Mouse (Mus musculus) forebrain, embryonic 14.5 days (tissue): ENCODE results near the gene Ntrk2. TPM values are rescaled to one million over a fixed set of nuclear protein-coding genes. Genes with fewer than 3 reads are reported as not detected.

ENCODE experiments used
- ATAC-seq: fragments of 200-750 bp; cut with Nextera tagmentation; 2 replicates; pipeline ENCODE4 v1.8.0; 2017; ENCODE audit warnings: mild to moderate bottlenecking, moderate library complexity
- DNase-seq: peaks from one replicate; pipeline ENCODE4 v3.0.0-alpha.2; 2015; ENCODE audit warnings: low spot score
- H3K27ac ChIP-seq: fragments of 300-500 bp; sonication (generic); 2 replicates; pipeline ENCODE4 v1.5.1; 2014; ENCODE audit warnings: low read depth, mild to moderate bottlenecking, control low read depth, low read length, moderate library complexity
- H3K27me3 ChIP-seq: fragments of 300-500 bp; sonication (generic); replicated peaks from 2 replicates; pipeline ENCODE4 v1.6.1; 2014; ENCODE audit warnings: low read length, control low read depth, mixed read lengths; ENCODE audit not compliant: control insufficient read depth, insufficient read depth
- H3K36me3 ChIP-seq: fragments of 300-500 bp; sonication (generic); 2 replicates; pipeline ENCODE4 v1.6.1; 2014; ENCODE audit warnings: low read length, control low read depth; ENCODE audit not compliant: control insufficient read depth, insufficient read depth
- H3K4me1 ChIP-seq: fragments of 300-500 bp; sonication (generic); 2 replicates; pipeline ENCODE4 v1.6.1; 2014; ENCODE audit warnings: antibody characterized with exemption, low read length, control low read depth; ENCODE audit not compliant: control insufficient read depth, insufficient read depth
- H3K4me2 ChIP-seq: fragments of 300-500 bp; sonication (generic); 2 replicates; pipeline ENCODE4 v1.6.1; 2014; ENCODE audit warnings: mild to moderate bottlenecking, control low read depth, low read length
- H3K4me3 ChIP-seq: fragments of 300-500 bp; sonication (generic); 2 replicates; pipeline ENCODE4 v1.5.1; 2014; ENCODE audit warnings: low read depth, low read length, control low read depth
- H3K9ac ChIP-seq: fragments of 300-500 bp; sonication (generic); 2 replicates; pipeline ENCODE4 v1.6.1; 2014; ENCODE audit warnings: mild to moderate bottlenecking, low read length, control low read depth, moderate library complexity
- H3K9me3 ChIP-seq: fragments of 300-500 bp; sonication (generic); replicated peaks from 2 replicates; pipeline ENCODE4 v1.6.1; 2016; ENCODE audit warnings: low read length, control low read depth, mixed read lengths; ENCODE audit not compliant: control insufficient read depth
- WGBS: fragments of 180-500 bp; shearing (Covaris S2); extraction: QIAGEN DNeasy Blood & Tissue Kit; methylation state at CpG from one replicate; pipeline ENCODE4 v1.1.7; 2014; 5-methylcytosine and 5-hydroxymethylcytosine counted together
- polyA plus RNA-seq: library from polyadenylated mRNA; unstranded; fragments of >200 nt; fragmentation: Nextera tagmentation; extraction: Ambion mirVana; gene quantifications from 2 replicates; pipeline ENCODE4 v1.2.1, GENCODE M21; 2014

The Ntrk2 gene
- polyA plus RNA-seq, 1 experiment from 2014 or later: 49.9 TPM

DNA sequence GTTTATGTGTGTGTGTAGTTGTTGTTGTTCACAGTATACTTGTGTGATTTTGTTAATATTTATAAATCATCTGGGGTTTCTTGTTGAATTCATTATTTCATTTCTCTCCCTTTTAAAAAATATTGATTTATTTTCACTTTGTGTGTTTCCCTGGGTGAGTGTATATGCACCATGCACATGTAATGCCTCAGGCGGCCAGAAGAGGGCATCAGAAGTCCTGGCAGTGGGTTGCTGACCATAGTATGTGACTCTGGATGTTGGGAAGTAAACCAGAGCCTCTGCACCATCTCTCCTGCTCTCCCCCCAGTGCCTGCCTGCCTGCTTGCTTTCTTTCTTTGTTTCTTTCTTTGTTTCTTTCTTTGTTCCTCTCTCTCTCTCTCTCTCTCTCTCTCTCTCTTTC is 2.5 kb upstream of the Ntrk2 start:
- no peak for DNase-seq
- ATAC-seq: no peak
- Histone ChIP-seq H3K9ac (no peak overlapping the region), H3K27ac (no peak overlapping the region), H3K4me1 (0 out of 2 replicates have a peak, but pooled peaks cover 2% of the 10 kb centered on the region), H3K36me3 (no peaks in the 10 kb centered on the region), H3K27me3 (0 out of 2 replicates have a peak, but pooled peaks cover 3% of the 10 kb centered on the region), H3K9me3 (no peaks in the 10 kb centered on the region; the same call in 1 of the 2 replicates), H3K4me2 (no peak overlapping the region), H3K4me3 (no peak overlapping the region)
- 14% methylated on average over 1 of the region's 1 CpGs for WGBS

DNA sequence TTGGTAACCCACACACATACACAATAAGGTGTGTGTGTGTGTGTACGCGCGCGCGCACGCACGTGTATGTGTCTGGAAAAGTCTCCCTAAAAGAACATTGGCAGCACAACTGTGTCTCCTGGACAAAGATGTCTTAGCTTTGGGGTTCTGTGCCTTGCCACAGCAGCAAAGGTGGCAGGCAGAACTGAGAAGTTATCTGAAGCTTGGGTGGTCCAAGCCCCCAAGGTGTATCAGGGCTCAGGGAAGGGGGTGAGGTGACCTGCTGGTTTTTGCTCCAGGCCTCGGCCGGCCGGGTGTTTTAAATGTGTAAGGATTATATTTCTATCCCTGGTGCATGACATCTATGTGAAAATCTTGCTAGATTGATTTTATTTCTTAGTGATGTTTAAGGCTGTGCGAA is 536 bp upstream of the Ntrk2 start:
- Histone ChIP-seq H3K27me3 (0 out of 2 replicates have a peak, but pooled peaks cover 3% of the 10 kb centered on the region), H3K9ac (peak overlapping the region; percentile 43; the same call in 1 of the 2 replicates), H3K27ac (no peak overlapping the region), H3K4me1 (peaks cover 10% of the 10 kb centered on the region), H3K36me3 (0 out of 2 replicates have a peak, but pooled peaks cover 4% of the 10 kb centered on the region), H3K4me3 (peak overlapping the region; percentile 77; the same call in 1 of the 2 replicates), H3K9me3 (no peaks in the 10 kb centered on the region; the same call in 1 of the 2 replicates), H3K4me2 (peak overlapping the region; percentile 92)
- WGBS: 79% methylated on average over 11 of the region's 11 CpGs
- no peak for ATAC-seq
- DNase-seq: no peak

DNA sequence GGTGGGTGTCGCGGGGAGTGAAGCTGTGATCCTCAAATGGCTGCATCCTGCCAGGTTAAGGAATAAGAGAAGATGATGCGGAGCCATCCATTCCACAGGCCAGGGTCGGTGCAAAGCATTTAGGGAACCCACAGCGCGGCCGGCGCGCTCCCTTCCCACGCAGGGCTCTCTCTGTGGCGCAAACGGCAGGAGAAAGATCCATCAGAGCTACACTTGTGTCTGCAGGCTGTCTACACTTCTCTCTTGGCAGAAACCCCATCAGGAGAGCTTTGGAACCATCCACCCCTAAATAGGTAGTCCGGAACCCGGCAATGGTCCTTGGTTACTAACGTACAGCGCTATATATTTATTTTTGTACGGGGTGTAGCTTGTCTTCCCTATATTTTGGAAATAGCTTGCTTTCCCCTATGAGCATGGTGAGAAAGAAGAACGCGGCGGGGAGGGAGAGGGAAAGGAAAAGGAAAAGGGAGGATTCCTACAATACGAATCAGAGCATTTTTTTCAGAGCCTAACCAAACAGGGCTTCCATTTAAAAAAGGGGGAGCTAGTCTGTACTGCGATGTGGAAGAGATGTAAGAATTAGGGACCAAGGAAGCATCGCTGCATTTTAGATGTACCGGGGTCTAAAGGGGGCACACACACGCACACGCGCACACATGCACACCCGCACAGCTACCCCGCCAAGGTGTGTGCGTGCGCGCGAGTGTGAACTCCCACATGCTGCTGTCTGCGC is 693 bp downstream of the Ntrk2 start:
- Histone ChIP-seq H3K4me3 (peak overlapping the region; percentile 77), H3K27me3 (0 out of 2 replicates have a peak, but pooled peaks cover 3% of the 10 kb centered on the region), H3K9ac (peak overlapping the region; percentile 93), H3K27ac (peak overlapping the region; percentile 93), H3K36me3 (0 out of 2 replicates have a peak, but pooled peaks cover 4% of the 10 kb centered on the region), H3K9me3 (no peaks in the 10 kb centered on the region; the same call in 1 of the 2 replicates), H3K4me1 (peaks cover 22% of the 10 kb centered on the region), H3K4me2 (peak overlapping the region; percentile 92)
- DNase-seq (no peak), ATAC-seq (peak; percentile 35)
- under 1% methylated on average over 34 of the region's 34 CpGs for WGBS

DNA sequence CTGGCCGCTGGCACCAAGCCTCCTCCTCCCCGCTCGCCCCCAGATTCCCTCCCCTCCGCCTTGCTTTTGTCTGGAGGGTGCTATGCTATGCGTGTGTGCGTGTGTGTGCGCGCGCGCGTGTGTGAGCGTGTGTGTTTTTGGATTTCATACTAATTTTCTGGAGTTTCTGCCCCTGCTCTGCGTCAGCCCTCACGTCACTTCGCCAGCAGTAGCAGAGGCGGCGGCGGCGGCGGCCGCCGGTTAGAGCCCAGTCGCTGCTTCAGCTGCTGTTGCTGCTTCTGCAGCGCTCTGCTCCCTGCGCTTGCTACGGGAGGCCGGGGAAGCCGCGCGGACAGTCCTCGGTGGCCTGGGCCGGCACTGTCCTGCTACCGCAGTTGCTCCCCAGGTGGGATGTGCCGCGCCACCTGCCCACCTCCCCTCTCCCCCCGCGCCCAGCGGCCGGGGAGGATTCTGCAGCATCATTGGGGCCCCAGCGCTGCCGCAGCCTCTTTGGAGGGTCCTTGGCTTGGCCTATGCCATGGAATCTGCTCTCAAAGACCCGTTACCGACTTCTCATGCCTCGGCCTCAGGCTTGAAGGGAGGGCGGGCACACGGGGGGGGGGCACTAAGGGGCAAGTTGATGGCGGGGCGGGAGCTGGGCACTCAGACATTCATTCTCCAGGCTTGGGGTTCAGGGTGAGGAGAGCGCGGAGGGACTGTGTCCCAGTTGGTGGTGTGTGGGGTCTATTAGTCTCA is 1.4 kb downstream of the Ntrk2 start:
- peak; percentile 90 for DNase-seq
- Histone ChIP-seq H3K9ac (peak overlapping the region; percentile 93), H3K4me1 (peaks cover 26% of the 10 kb centered on the region), H3K27me3 (0 out of 2 replicates have a peak, but pooled peaks cover 3% of the 10 kb centered on the region), H3K27ac (peak overlapping the region; percentile 93), H3K4me2 (peak overlapping the region; percentile 92), H3K4me3 (peak overlapping the region; percentile 77), H3K9me3 (no peaks in the 10 kb centered on the region; the same call in 1 of the 2 replicates), H3K36me3 (0 out of 2 replicates have a peak, but pooled peaks cover 4% of the 10 kb centered on the region)
- WGBS: under 1% methylated on average over 48 of the region's 50 CpGs
- peak; percentile 74 for ATAC-seq

DNA sequence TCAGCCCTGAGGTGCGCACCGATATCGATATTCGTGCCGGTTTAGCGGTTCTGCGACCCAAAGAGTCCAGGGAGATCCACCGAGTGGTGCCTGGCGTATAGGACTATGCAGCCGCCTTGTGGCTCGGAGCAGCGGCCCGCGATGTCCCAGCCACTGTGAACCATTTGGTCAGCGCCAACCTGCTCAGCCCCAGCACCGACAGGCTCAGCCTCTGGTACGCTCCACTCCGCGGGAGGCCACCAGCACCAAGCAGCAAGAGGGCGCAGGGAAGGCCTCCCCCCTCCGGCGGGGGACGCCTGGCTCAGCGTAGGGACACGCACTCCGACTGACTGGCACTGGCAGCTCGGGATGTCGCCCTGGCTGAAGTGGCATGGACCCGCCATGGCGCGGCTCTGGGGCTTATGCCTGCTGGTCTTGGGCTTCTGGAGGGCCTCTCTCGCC is 2.0 kb downstream of the Ntrk2 start:
- Histone ChIP-seq H3K9me3 (no peaks in the 10 kb centered on the region; the same call in 1 of the 2 replicates), H3K27ac (peak overlapping the region; percentile 93), H3K4me3 (peak overlapping the region; percentile 77), H3K4me2 (peak overlapping the region; percentile 92), H3K27me3 (0 out of 2 replicates have a peak, but pooled peaks cover 3% of the 10 kb centered on the region), H3K36me3 (0 out of 2 replicates have a peak, but pooled peaks cover 6% of the 10 kb centered on the region), H3K9ac (peak overlapping the region; percentile 93), H3K4me1 (peaks cover 26% of the 10 kb centered on the region)
- under 1% methylated on average over 31 of the region's 32 CpGs for WGBS
- peak; percentile 63 for DNase-seq
- ATAC-seq: peak; percentile 35

DNA sequence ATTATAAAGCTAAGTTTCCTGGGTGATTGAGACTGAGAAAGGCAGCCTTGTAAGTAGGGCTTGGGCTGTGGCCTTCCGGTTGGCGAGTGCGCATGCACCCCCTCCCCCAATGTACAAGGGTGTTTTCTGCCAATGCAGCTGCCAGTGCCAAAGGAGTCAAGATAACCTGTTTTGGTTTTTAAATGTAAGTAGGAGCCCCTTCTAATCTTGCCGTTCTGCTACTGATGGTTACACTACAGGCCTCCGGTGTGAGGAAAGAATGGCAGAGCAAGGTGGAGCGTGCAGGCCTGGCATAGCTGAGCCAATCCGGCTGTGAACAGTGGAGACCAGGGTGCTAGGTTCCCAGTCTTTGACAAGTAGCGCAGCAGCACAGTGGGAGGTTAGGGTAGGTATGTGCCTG is 3.6 kb downstream of the Ntrk2 start:
- H3K27ac ChIP-seq: peak overlapping the region; percentile 36; the same call in 1 of the 2 replicates
- no peaks in the 10 kb centered on the region for H3K9me3 ChIP-seq
- peak overlapping the region; percentile 77 for H3K4me3 ChIP-seq
- H3K4me1 ChIP-seq: peaks cover 26% of the 10 kb centered on the region
- 0 out of 2 replicates have a peak, but pooled peaks cover 3% of the 10 kb centered on the region for H3K27me3 ChIP-seq
- ATAC-seq (no peak), DNase-seq (peak; percentile 39)
- 0 out of 2 replicates have a peak, but pooled peaks cover 7% of the 10 kb centered on the region for H3K36me3 ChIP-seq
- peak overlapping the region; percentile 92 for H3K4me2 ChIP-seq
- peak overlapping the region; percentile 93 for H3K9ac ChIP-seq
- WGBS: 39% methylated on average over 8 of the region's 8 CpGs

DNA sequence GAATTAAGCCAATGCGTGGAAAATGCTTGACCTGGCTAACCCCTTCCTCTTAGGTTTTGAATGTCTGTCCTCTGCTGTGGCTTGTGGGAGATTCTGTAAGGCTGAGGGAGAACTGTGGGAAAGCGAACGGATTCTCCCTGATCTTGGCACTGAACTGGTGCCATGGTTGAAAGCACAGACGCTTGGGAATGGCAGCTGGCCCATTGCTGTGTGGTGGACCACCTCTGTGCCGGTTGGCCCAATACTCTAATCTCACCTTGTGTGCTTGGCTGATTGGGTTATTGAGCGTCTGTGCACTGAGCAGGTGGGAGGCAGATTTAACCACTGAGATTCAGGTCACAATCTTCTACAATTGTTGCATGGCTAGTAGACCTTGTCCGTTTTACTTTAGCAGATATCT is 18.4 kb downstream of the Ntrk2 start:
- Histone ChIP-seq H3K36me3 (no peaks in the 10 kb centered on the region), H3K4me3 (no peak overlapping the region), H3K9me3 (no peaks in the 10 kb centered on the region), H3K9ac (no peak overlapping the region), H3K4me1 (peaks cover 8% of the 10 kb centered on the region; the same call in 1 of the 2 replicates), H3K27me3 (no peaks in the 10 kb centered on the region), H3K4me2 (no peak overlapping the region), H3K27ac (no peak overlapping the region)
- DNase-seq (no peak), ATAC-seq (no peak)
- WGBS: 81% methylated on average over 7 of the region's 7 CpGs

DNA sequence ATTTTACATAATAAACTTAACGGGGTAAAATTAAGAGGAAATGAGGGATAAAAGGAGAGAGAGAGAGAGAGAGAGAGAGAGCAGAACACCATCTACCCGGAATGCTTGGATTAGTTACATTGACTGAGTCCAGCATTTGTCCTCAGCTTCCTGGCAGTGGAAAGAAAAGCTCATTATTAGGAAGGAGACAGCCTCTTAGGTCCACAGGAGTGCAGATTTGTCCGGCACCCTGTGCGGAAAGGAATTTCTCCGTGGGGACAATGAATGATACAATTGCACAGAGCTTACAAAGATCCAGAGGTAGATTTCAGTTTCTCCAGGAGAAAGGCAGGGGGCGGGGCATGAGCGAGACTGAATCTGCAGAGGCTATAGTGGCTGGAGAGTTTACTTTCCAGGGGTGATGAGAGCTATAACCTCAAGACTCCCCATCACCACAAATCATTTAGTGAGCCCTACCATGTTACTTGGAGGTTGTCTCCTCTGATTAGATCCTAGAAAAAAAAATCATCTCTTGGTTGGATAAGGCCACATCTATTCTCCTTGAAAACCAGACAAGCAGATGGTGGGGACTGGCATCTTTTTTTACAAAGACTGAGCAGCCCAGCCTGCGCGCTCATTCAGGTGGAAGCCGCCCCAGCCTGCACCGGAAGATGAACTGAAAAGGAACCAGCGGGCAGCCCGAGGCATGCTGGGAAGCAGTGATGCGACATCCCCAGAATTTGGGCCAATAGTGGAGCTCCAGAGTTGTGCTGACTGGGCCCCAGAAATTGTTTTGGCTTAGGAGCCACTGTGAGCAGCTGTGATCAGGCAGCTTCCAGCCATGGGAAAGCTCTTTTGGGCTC is 20.2 kb downstream of the Ntrk2 start:
- peak; percentile 37; the same call in 1 of the 2 replicates for ATAC-seq
- H3K4me2 ChIP-seq: no peak overlapping the region
- H3K9me3 ChIP-seq: no peaks in the 10 kb centered on the region
- no peak overlapping the region for H3K4me3 ChIP-seq
- peaks cover 8% of the 10 kb centered on the region; the same call in 1 of the 2 replicates for H3K4me1 ChIP-seq
- no peaks in the 10 kb centered on the region for H3K36me3 ChIP-seq
- peak; percentile 60 for DNase-seq
- peak overlapping the region; percentile 41 for H3K27ac ChIP-seq
- no peaks in the 10 kb centered on the region for H3K27me3 ChIP-seq
- no peak overlapping the region for H3K9ac ChIP-seq
- 13% methylated on average over 14 of the region's 14 CpGs for WGBS
